Comparison of ENCODE assay signal across 23 mouse cellular contexts in the genomic region with DNA sequence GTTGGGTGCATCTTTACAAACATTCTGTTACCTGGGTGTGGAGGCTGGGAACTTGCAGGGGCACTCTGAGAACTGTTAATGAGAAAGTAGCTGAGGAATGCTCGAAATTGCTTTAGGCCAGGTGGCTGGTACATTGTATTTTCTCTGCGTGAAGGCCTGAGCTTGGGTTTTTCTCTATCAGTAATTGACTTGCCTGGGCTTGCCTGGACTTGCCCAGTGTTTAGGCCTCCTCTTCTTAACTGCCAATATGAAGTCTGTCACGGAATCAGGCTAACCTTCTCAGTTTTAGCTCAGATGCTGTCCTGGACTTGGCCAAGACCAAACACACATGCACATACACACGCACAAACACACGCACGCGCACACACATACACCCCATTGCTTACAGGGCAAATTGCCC. TPM values are rescaled to one million over a fixed set of nuclear protein-coding genes. Genes with fewer than 3 reads are reported as not detected.
A peak's percentile ranks its signal among the peaks of the same experiment; 100 is the strongest.
DNase-seq lines count a peak whose midpoint lies in the region; ATAC-seq and TF ChIP-seq lines count a peak whose summit lies in the region.
"Had no signal": no experiment of that assay in that cellular context is flagged by ENCODE, and none has a peak within 500 bp of the region (broad histone marks: within the 10 kb centered on the region; RNA-seq: fewer than 3 reads in every experiment).

No protein-coding gene starts in this region.

- no peak overlapping the region for H3K4me3 ChIP-seq in hindbrain, embryonic 10.5 days
- no peak overlapping the region for H3K4me3 ChIP-seq in hindbrain, postnatal 0 days (ENCODE audit: low read length)
- H3K4me3 ChIP-seq in heart, embryonic 11.5 days (ENCODE audit: low read depth, low read length): no peak overlapping the region
- H3K4me3 ChIP-seq: embryonic facial prominence, embryonic 15.5 days; erythroblast, embryonic 14.5 days; heart, adult 2 months; heart, embryonic 12.5 days; hindbrain, embryonic 15.5 days had no signal

- H3K9me3 ChIP-seq in hindbrain, embryonic 10.5 days: no peaks in the 10 kb centered on the region
- H3K9me3 ChIP-seq in hindbrain, postnatal 0 days (ENCODE audit: low read length): no peaks in the 10 kb centered on the region
- no peaks in the 10 kb centered on the region for H3K9me3 ChIP-seq in heart, embryonic 11.5 days (replicated peaks; ENCODE audit: control insufficient read depth, low read length)
- H3K9me3 ChIP-seq: embryonic facial prominence, embryonic 15.5 days; heart, embryonic 12.5 days; hindbrain, embryonic 15.5 days had no signal

- TF ChIP-seq CTCF in hindbrain, postnatal 0 days (IDR thresholded peaks at IDR 0.05; ENCODE audit: low read depth): no peak
- TF ChIP-seq CTCF in brain, embryonic 14.5 days (IDR thresholded peaks at IDR 0.05; ENCODE audit: borderline replicate concordance, extremely low read depth, insufficient read depth, insufficient read length): no peak

- H3K27ac ChIP-seq in hindbrain, embryonic 10.5 days: no peak overlapping the region
- no peak overlapping the region for H3K27ac ChIP-seq in hindbrain, postnatal 0 days
- H3K27ac ChIP-seq in heart, embryonic 11.5 days (ENCODE audit: low read depth, low read length): no peak overlapping the region
- H3K27ac ChIP-seq: embryonic facial prominence, embryonic 15.5 days; heart, adult 2 months; hindbrain, embryonic 15.5 days had no signal

- no peak overlapping the region for H3K4me2 ChIP-seq in hindbrain, postnatal 0 days (ENCODE audit: low read depth, low read length)
- no peak overlapping the region for H3K4me2 ChIP-seq in heart, embryonic 11.5 days
- H3K4me2 ChIP-seq: embryonic facial prominence, embryonic 15.5 days; heart, embryonic 12.5 days; hindbrain, embryonic 15.5 days had no signal

- DNase-seq in hindbrain, embryonic 10.5 days (ENCODE audit: low spot score): peak; percentile 2
- DNase-seq in hindbrain, postnatal 0 days (ENCODE audit: low spot score): no peak
- DNase-seq in ES-CJ7 (ENCODE audit: low read depth, low spot score): peak; percentile 55
- peak; percentile 34 for DNase-seq in brain, embryonic 14.5 days (ENCODE audit: low read depth)
- DNase-seq in fat pad, adult 2 months (ENCODE audit: extremely low read depth, low read depth, low spot score): peak; percentile 21
- DNase-seq in adrenal gland, adult 18-20 months (ENCODE audit: low spot score in 2 of 2): no peak
- DNase-seq in thymus, postnatal 4 days: no peak
- DNase-seq: adrenal gland, postnatal 10 days; cerebellum, adult 11-12 months; cerebellum, adult 9-10 months; cerebellum, postnatal 25 days; gastrocnemius, postnatal 14 days; heart, adult 2 months had no signal

- no peak overlapping the region for H3K9ac ChIP-seq in hindbrain, postnatal 0 days (replicated peaks; ENCODE audit: low read length)
- no peak overlapping the region for H3K9ac ChIP-seq in heart, embryonic 11.5 days (ENCODE audit: low read depth, low read length)
- H3K9ac ChIP-seq: embryonic facial prominence, embryonic 15.5 days; heart, embryonic 12.5 days; hindbrain, embryonic 15.5 days had no signal

- 92% methylated on average over 7 of the region's 7 CpGs for WGBS in hindbrain, embryonic 10.5 days
- 89% methylated on average over 7 of the region's 7 CpGs for WGBS in hindbrain, postnatal 0 days
- WGBS in heart, embryonic 11.5 days (ENCODE audit: insufficient replicate concordance): 87% methylated on average over 7 of the region's 7 CpGs

- H3K4me1 ChIP-seq in hindbrain, embryonic 10.5 days (replicated peaks): no peaks in the 10 kb centered on the region
- no peaks in the 10 kb centered on the region for H3K4me1 ChIP-seq in hindbrain, postnatal 0 days (ENCODE audit: insufficient read depth, low read length)
- no peaks in the 10 kb centered on the region for H3K4me1 ChIP-seq in heart, embryonic 11.5 days (ENCODE audit: control insufficient read depth, insufficient read depth, low read length)
- H3K4me1 ChIP-seq: embryonic facial prominence, embryonic 15.5 days; heart, embryonic 12.5 days; hindbrain, embryonic 15.5 days had no signal

- H3K27me3 ChIP-seq in hindbrain, embryonic 10.5 days (ENCODE audit: insufficient read depth, poor library complexity, severe bottlenecking): no peaks in the 10 kb centered on the region
- H3K27me3 ChIP-seq in hindbrain, postnatal 0 days (ENCODE audit: insufficient read depth, low read length): no peaks in the 10 kb centered on the region
- H3K27me3 ChIP-seq in heart, embryonic 11.5 days (ENCODE audit: control insufficient read depth, insufficient read depth, low read length): no peaks in the 10 kb centered on the region
- H3K27me3 ChIP-seq: embryonic facial prominence, embryonic 15.5 days; heart, embryonic 12.5 days; hindbrain, embryonic 15.5 days had no signal

- no peak for ATAC-seq in hindbrain, postnatal 0 days
- ATAC-seq in heart, embryonic 11.5 days (replicated peaks; ENCODE audit: insufficient number of reproducible peaks, low FRiP score, low TSS enrichment): no peak
- ATAC-seq: forebrain, embryonic 16.5 days; inflammation-experienced regulatory T-cells, adult 6 months; intestine, postnatal 0 days had no signal

- TF ChIP-seq POLR2A in brain, embryonic 14.5 days (IDR thresholded peaks at IDR 0.05; ENCODE audit: borderline replicate concordance, extremely low read depth, insufficient read depth, insufficient read length, poor library complexity, severe bottlenecking): no peak

- H3K36me3 ChIP-seq in hindbrain, embryonic 10.5 days: no peaks in the 10 kb centered on the region
- no peaks in the 10 kb centered on the region for H3K36me3 ChIP-seq in hindbrain, postnatal 0 days (ENCODE audit: insufficient read depth, low read length)
- no peaks in the 10 kb centered on the region for H3K36me3 ChIP-seq in heart, embryonic 11.5 days (ENCODE audit: control insufficient read depth, insufficient read depth, low read length)
- H3K36me3 ChIP-seq: embryonic facial prominence, embryonic 15.5 days; G1E; heart, embryonic 12.5 days; hindbrain, embryonic 15.5 days had no signal

RNA-seq across cellular contexts. Expression of gene Fut9, which starts 15.7 kb away (rescaled TPM):
- polyA plus RNA-seq in hindbrain, embryonic 10.5 days (2016; fragmentation: Nextera tagmentation; extraction: Ambion mirVana): 1.8 and 1.9 TPM in 2 replicates
- total RNA-seq in hindbrain, postnatal 0 days (2014; rRNA removed): 38.0 TPM in 2 replicates
- polyA plus RNA-seq in hindbrain, postnatal 0 days (2015; fragmentation: Nextera tagmentation; extraction: Ambion mirVana): 21.5 and 21.9 TPM in 2 replicates
- polyA plus RNA-seq in brain, embryonic 14.5 days (2012; rRNA removed): 6.8 and 7.6 TPM in 2 replicates
- total RNA-seq in adrenal gland, adult 18-20 months (2021): under 1 TPM; 0.22 to 0.43 TPM
- polyA plus RNA-seq in heart, embryonic 11.5 days (2014; fragmentation: Nextera tagmentation; extraction: Ambion mirVana): 0.06 and 0.09 TPM in 2 replicates
- total RNA-seq: heart, adult 2 months; heart, postnatal 25 days had no signal
- polyA plus RNA-seq: erythroblast, embryonic 14.5 days; G1E; inflammation-experienced regulatory T-cells, adult 6 months had no signal

Comparison
In these comparisons a context has a peak if more than half of its experiments do, and no peak if none do; other contexts are left out.
1. DNase-seq: peak in hindbrain, embryonic 10.5 days (single experiment), ES-CJ7 (single experiment), brain, embryonic 14.5 days (single experiment) and fat pad, adult 2 months (single experiment); none in hindbrain, postnatal 0 days (single experiment), adrenal gland, adult 18-20 months (0 of 2) and thymus, postnatal 4 days (single experiment).